Mouse (Mus musculus): ENCODE data around the gene Gon4l. TPM values are rescaled to one million over a fixed set of nuclear protein-coding genes. Genes with fewer than 3 reads are reported as not detected.

The Gon4l gene
- total and polyA plus RNA-seq, 3 experiments = 16.5 to 32.9 (median 26.4) TPM

GRCm38 (mm10) chr3:88921411-88921810 is 86.4 kb downstream of the Gon4l start:
- Histone ChIP-seq H3K79me2 (replicated peaks; ENCODE audit: control insufficient read depth, extremely low read depth, insufficient read depth, poor library complexity, severe bottlenecking) (no peaks in the 10 kb centered on the region), H3K9me3 (replicated peaks; ENCODE audit: low read length) (peaks cover 9% of the 10 kb centered on the region), H3K27me3 (replicated peaks) (no peaks in the 10 kb centered on the region), H3K4me1 (ENCODE audit: control insufficient read depth in 1 of 2, insufficient read depth in 2 of 2) (no peaks in the 10 kb centered on the region), H3K27ac (ENCODE audit: insufficient read depth, low read depth) (no peak overlapping the region), H3K4me2 (ENCODE audit: insufficient read depth, low read depth, poor library complexity, severe bottlenecking) (no peak overlapping the region), H3K36me3 (replicated peaks in 1 of 2; ENCODE audit: control insufficient read depth in 1 of 2, insufficient read depth in 1 of 2, low read length in 1 of 2) (peaks cover 41 to 74% of the 10 kb centered on the region in 2 experiments), H3K4me3 (replicated peaks in 1 of 3; ENCODE audit: low read depth in 2 of 3, low read length in 2 of 3, poor library complexity in 1 of 3) (no peak overlapping the region), H3K9ac (ENCODE audit: insufficient read depth, low read depth) (no peak overlapping the region)
- no peak for DNase-seq (ENCODE audit: extremely low read depth)
- in situ Hi-C loops (cut with MboI; ENCODE audit: low pct_ligation_motif_present, low pct_unique_long_range_greater_than_20kb, low sequenced_read_pairs) (no loop called here), dilution Hi-C loops (cut with MboI; ENCODE audit: extremely low pct_ligation_motif_present, extremely low pct_unique_long_range_greater_than_20kb, low sequenced_read_pairs) (no loop called here)
- TF ChIP-seq GABPA (IDR thresholded peaks at IDR 0.05; ENCODE audit: insufficient replicate concordance, low read depth, low read length) (no peak), POLR2A (IDR thresholded peaks at IDR 0.05; ENCODE audit: low read depth, low read length) (no peak), MAFK (IDR thresholded peaks at IDR 0.05; ENCODE audit: insufficient replicate concordance, low read length) (no peak), NELFE (IDR thresholded peaks at IDR 0.05; ENCODE audit: low read depth, low read length) (no peak), HCFC1 (IDR thresholded peaks at IDR 0.05; ENCODE audit: low read depth, low read length) (no peak), SMC3 (IDR thresholded peaks at IDR 0.05; ENCODE audit: low read depth, low read length) (no peak), CTCF (conservative IDR thresholded peaks at IDR 0.05 in 1 of 2, IDR thresholded peaks at IDR 0.05 in 1 of 2; ENCODE audit: low read depth in 2 of 2, low read length in 2 of 2) (no peak), TCF12 (IDR thresholded peaks at IDR 0.05; ENCODE audit: low read depth, low read length) (no peak), MYC (IDR thresholded peaks at IDR 0.05; ENCODE audit: low read depth, low read length) (no peak), KAT2A (IDR thresholded peaks at IDR 0.05; ENCODE audit: insufficient replicate concordance, low read length) (no peak), SIN3A (IDR thresholded peaks at IDR 0.05; ENCODE audit: low read length) (no peak), MEF2A (IDR thresholded peaks at IDR 0.05; ENCODE audit: borderline replicate concordance, low read depth, low read length) (no peak), CHD1 (IDR thresholded peaks at IDR 0.05; ENCODE audit: low read depth, low read length) (no peak), USF2 (conservative IDR thresholded peaks at IDR 0.05; ENCODE audit: low read depth, low read length) (no peak), JUND (conservative IDR thresholded peaks at IDR 0.05; ENCODE audit: low read depth, low read length) (no peak)

- no peaks in the 10 kb centered on the region for H3K4me1 ChIP-seq (ENCODE audit: control insufficient read depth in 1 of 2, insufficient read depth in 2 of 2)
- H3K4me2 ChIP-seq (ENCODE audit: insufficient read depth, low read depth, poor library complexity, severe bottlenecking) = no peak overlapping the region
- no peaks in the 10 kb centered on the region for H3K27me3 ChIP-seq (replicated peaks)
- dilution Hi-C loops (cut with MboI; ENCODE audit: extremely low pct_ligation_motif_present, extremely low pct_unique_long_range_greater_than_20kb, low sequenced_read_pairs) = no loop called here
- H3K27ac ChIP-seq (ENCODE audit: insufficient read depth, low read depth) = no peak overlapping the region
- H3K9me3 ChIP-seq (replicated peaks; ENCODE audit: low read length) = peaks cover 9% of the 10 kb centered on the region
- no peak for DNase-seq (ENCODE audit: extremely low read depth)
- H3K36me3 ChIP-seq (replicated peaks in 1 of 2; ENCODE audit: control insufficient read depth in 1 of 2, insufficient read depth in 1 of 2, low read length in 1 of 2) = peaks cover 62 to 90% of the 10 kb centered on the region in 2 experiments
- in situ Hi-C loops (cut with MboI; ENCODE audit: low pct_ligation_motif_present, low pct_unique_long_range_greater_than_20kb, low sequenced_read_pairs) = no loop called here
- TF ChIP-seq SIN3A (IDR thresholded peaks at IDR 0.05; ENCODE audit: low read length) (no peak), ZKSCAN1 (IDR thresholded peaks at IDR 0.05; ENCODE audit: borderline replicate concordance, low read depth, low read length) (no peak)
- no peak overlapping the region for H3K9ac ChIP-seq (ENCODE audit: insufficient read depth, low read depth)
- H3K4me3 ChIP-seq (replicated peaks in 1 of 3; ENCODE audit: low read depth in 2 of 3, low read length in 2 of 3, poor library complexity in 1 of 3) = no peak overlapping the region
- H3K79me2 ChIP-seq (replicated peaks; ENCODE audit: control insufficient read depth, extremely low read depth, insufficient read depth, poor library complexity, severe bottlenecking) = no peaks in the 10 kb centered on the region
Measured at GRCm38 (mm10) chr3:88923989-88924591, 89.1 kb downstream of the Gon4l start.

All from CH12.LX (cell line).